Mouse (Mus musculus): ENCODE measurements around the gene Mapk1ip1l.

- TF ChIP-seq CTCF (IDR thresholded peaks at IDR 0.05; ENCODE audit: insufficient read depth, low read length) (no peak), POLR2A (IDR thresholded peaks at IDR 0.05; ENCODE audit: borderline replicate concordance, extremely low read depth, low read depth, low read length) (no peak)
Observed at GRCm38 (mm10) chr14:47279058-47279457, 19.0 kb upstream of the Mapk1ip1l start.

Data from lung, adult 2 months (tissue).